Mouse (Mus musculus) gastrocnemius, postnatal 25 days (tissue): ENCODE measurements around the gene Itprip. TPM values are rescaled to one million over a fixed set of nuclear protein-coding genes. Genes with fewer than 3 reads are reported as not detected.
A peak's percentile ranks its signal among the peaks of the same experiment; 100 is the strongest.

Experiments used
- DNase-seq: peaks from one replicate; pipeline ENCODE4 v3.0.0; 2022
- total RNA-seq, 2 experiments: library from RNA; stranded (reverse); gene quantifications; 1 replicate in 1 of 2; 2 replicates in 1 of 2; pipeline ENCODE4 v1.2.3; 2021

Itprip gene
- total RNA-seq, 2 experiments from 2014 or later, result 0.36 to 0.70 TPM

DNA sequence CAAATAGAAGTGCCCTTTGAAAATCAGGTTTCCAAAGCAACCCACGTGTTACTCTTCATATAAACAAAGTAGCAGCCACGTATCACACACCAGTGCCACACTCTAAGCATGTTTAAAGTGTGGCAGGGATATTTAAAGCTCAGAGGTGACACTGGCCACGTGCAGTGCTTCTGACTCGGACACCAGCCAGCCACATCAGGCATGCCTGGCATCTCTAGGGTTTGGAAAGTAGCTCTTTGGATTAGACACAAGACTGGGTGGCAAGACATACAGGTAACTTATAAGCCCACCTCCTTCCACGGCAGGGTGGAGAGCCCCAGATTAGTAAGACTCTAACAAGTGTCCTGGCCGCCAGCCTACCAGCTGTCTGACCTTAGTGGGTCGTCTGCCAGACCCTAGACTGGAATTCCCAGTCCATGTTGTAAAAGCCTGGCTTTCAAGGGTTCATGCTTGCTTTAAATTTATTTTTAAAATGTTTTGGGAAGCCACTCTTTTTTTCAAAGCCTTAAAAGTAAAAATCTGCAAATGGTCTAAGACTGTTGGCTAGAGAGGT lies 33.8 kb downstream of the Itprip start:
- DNase-seq, result no peak

DNA sequence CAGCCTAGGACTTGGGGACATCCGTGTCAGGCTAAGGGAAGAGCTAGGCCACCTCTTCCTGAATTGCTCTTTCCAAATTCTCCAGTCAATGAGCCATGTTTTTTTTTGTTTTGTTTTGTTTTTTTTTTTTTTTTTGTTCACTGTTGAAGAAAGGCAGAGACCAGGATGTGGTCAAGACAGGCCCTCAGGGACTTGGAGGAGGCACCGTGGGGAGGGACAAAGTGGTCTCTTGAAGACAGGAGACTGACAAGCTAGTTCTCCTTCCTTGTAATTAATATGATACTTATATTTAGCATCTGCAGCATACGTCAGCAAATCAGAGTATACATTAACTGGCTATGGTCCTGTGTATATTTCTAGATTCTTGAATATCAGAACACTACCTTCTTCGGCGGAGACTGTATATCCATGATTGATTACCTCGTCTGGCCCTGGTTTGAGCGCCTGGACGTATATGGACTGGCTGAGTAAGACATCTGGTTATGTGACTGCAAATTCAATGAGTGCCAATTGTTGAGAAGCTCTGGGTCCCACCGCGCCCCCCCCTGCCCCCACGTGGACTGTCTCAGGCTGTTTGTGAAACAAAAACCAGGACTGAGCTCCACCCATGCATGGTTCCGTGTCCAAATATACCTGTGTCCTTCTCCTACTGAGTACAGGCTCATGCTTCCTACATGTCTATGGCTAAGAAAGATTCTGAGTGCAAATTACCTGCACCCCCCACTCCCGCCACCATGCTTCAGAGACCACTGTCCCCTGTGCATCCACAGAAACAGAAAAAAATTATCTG lies 34.6 kb downstream of the Itprip start:
- DNase-seq, result no peak

GRCm38 (mm10) chr19:47882882-47883254 lies 36.2 kb downstream of the Itprip start:
- no peak for DNase-seq

DNA sequence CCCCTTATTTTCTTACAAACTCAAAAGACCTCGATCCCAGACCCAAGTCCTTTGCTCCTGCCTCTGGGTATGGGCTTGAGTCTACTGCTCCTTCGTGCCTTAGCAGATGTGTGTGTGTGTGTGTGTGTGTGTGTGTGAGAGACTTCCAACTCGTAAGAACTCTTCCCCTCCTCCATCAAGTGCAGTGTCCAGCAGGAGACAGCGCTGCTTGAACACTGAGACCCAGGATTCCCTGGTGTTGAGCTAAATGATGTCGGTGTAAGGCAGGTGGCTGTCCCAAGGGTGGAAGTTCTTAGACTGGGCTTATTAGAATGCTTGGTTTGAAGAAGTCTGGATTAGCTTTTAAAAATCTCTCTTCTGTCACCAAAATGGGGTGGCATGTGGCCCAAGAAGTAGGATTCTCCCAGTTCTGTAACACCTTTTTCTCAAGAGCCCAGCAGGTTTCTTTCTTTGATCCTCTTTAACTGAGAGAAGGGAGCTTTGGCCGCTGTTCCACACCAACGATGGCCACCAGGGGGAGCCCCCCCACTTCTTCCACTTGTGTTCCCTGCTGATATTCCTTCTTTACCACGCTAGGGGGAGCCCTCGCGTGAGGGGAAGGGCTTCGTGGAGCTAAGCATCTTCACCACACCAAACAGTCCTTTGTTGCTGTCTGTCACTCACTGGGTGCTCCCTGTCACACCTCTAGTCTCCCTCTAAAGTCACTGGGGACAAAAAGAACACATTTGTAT lies 36.8 kb downstream of the Itprip start:
- peak; percentile 43 for DNase-seq

DNA sequence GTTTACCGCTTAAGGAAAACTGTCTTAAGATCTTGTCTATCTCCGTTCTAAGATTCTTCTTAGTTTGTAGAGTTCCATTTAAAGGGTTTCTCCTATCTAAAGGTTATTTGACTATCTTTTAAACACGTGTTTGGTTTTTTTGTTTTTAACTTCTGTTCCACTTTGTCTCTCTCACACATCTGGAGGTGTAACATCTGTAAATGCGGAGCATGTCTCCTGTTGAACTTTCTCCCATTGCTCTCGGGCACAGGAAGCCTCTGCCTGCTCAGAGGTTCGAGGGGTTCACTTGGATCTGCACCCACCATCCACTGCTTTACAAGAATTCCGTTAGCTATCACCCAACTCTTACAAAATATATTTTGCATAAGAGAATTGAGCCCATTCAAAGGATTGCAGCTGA lies 37.6 kb downstream of the Itprip start:
- no peak for DNase-seq

DNA sequence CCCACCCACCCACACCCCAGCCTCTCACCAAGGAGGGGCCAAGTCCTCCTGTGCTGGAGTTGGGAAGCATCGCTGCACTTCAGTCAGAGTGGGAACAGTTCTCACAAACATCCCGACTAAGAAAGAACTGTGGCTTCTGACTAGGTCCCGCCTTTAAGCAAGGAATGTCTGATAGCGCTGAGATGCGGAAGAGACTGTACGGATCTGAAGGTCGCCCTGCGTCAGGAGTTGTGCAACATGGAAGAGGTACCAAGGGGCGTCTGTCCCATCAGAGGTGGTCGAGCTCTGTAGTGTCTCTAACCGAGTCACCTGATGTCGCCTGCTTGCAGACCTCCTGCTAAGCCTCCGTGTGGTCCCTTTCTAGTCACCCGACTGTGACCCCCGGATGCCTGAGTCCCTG lies 42.8 kb downstream of the Itprip start:
- no peak for DNase-seq

- no peak for DNase-seq
Observed at GRCm38 (mm10) chr19:47871515-47871914, 47.6 kb downstream of the Itprip start.

GRCm38 (mm10) chr19:47870102-47870666 lies 48.9 kb downstream of the Itprip start:
- DNase-seq, result no peak

GRCm38 (mm10) chr19:47869516-47869915 lies 49.6 kb downstream of the Itprip start:
- DNase-seq, result no peak

GRCm38 (mm10) chr19:47868951-47869350 lies 50.1 kb downstream of the Itprip start:
- no peak for DNase-seq

GRCm38 (mm10) chr19:47867628-47868175 lies 51.4 kb downstream of the Itprip start:
- no peak for DNase-seq

GRCm38 (mm10) chr19:47865353-47865947 lies 53.6 kb downstream of the Itprip start, which contains the start of gene Gsto2:
Gene Gsto2 (plus strand): TSS chr19:47865534.
- DNase-seq, result peak; percentile 96

GRCm38 (mm10) chr19:47864721-47865120 lies 54.4 kb downstream of the Itprip start:
- no peak for DNase-seq

DNA sequence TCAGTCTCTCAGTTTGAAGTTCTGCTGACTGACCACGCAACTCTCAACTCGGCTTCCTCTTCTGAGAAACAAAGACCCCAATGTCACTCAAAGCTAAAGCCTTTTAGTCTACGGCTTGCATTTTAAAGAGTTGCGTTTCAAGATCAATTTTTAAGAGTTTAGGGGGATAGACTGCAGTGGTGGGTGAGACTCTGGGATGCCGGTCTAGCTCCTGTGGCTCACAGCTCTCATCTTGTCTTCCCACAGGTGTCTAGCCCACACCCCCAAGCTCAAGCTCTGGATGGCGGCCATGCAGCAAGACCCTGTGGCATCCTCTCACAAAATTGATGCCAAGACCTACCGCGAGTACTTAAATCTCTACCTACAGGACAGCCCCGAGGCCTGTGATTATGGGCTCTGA lies 55.0 kb downstream of the Itprip start:
- DNase-seq, result no peak

GRCm38 (mm10) chr19:47862581-47862980 lies 56.5 kb downstream of the Itprip start:
- no peak for DNase-seq

GRCm38 (mm10) chr19:47859180-47859579 lies 59.9 kb downstream of the Itprip start:
- no peak for DNase-seq

GRCm38 (mm10) chr19:47857957-47858942 lies 60.8 kb downstream of the Itprip start:
- no peak for DNase-seq

GRCm38 (mm10) chr19:47854796-47855783 lies 64.0 kb downstream of the Itprip start, which contains the start of gene Gsto1:
Gene Gsto1 (plus strand): TSS chr19:47854970.
- DNase-seq, result peak; percentile 85
